Mouse (Mus musculus) hindbrain, embryonic 14.5 days (tissue): ENCODE results near the gene Ipo5. TPM values are rescaled to one million over a fixed set of nuclear protein-coding genes. Genes with fewer than 3 reads are reported as not detected.

ENCODE experiments used
- ATAC-seq: fragments of 200-750 bp; cut with Nextera tagmentation; 2 replicates; pipeline ENCODE4 v1.8.0; 2017; ENCODE audit warnings: moderate number of reproducible peaks, mild to moderate bottlenecking, moderate TSS enrichment, moderate library complexity; ENCODE audit not compliant: low FRiP score
- DNase-seq: peaks from one replicate; pipeline ENCODE4 v3.0.0-alpha.2; 2015; ENCODE audit warnings: low spot score
- H3K27ac ChIP-seq: fragments of 300-500 bp; sonication (generic); 2 replicates; pipeline ENCODE4 v1.5.1; 2014; ENCODE audit warnings: mild to moderate bottlenecking, moderate library complexity
- H3K27me3 ChIP-seq: fragments of 300-500 bp; sonication (generic); 2 replicates; pipeline ENCODE4 v1.6.1; 2014; ENCODE audit warnings: mild to moderate bottlenecking, low read length, mixed read lengths; ENCODE audit not compliant: control insufficient read depth, insufficient read depth
- H3K36me3 ChIP-seq: fragments of 300-500 bp; sonication (generic); replicated peaks from 2 replicates; pipeline ENCODE4 v1.6.1; 2014; ENCODE audit not compliant: control insufficient read depth, insufficient read depth
- H3K4me1 ChIP-seq: fragments of 300-500 bp; sonication (generic); replicated peaks from 2 replicates; pipeline ENCODE4 v1.6.1; 2014; ENCODE audit warnings: antibody characterized with exemption, low read length, mixed read lengths; ENCODE audit not compliant: control insufficient read depth, insufficient read depth
- H3K4me2 ChIP-seq: fragments of 300-500 bp; sonication (generic); replicated peaks from 2 replicates; pipeline ENCODE4 v1.6.1; 2014; ENCODE audit warnings: mild to moderate bottlenecking, moderate library complexity
- H3K4me3 ChIP-seq: fragments of 300-500 bp; sonication (generic); replicated peaks from 2 replicates; pipeline ENCODE4 v1.5.1; 2014; ENCODE audit warnings: mild to moderate bottlenecking, low read length
- H3K9ac ChIP-seq: fragments of 300-500 bp; sonication (generic); 2 replicates; pipeline ENCODE4 v1.6.1; 2014
- H3K9me3 ChIP-seq: fragments of 300-500 bp; sonication (generic); 2 replicates; pipeline ENCODE4 v1.6.1; 2016; ENCODE audit warnings: low read length; ENCODE audit not compliant: control insufficient read depth
- WGBS: fragments of 180-500 bp; shearing (Covaris S2); extraction: QIAGEN DNeasy Blood & Tissue Kit; methylation state at CpG from one replicate; pipeline ENCODE4 v1.1.7; 2014; 5-methylcytosine and 5-hydroxymethylcytosine counted together
- polyA plus RNA-seq: library from polyadenylated mRNA; unstranded; fragments of >200 nt; fragmentation: Nextera tagmentation; extraction: Ambion mirVana; gene quantifications from 2 replicates; pipeline ENCODE4 v1.2.1, GENCODE M21; 2014

Ipo5 gene
- polyA plus RNA-seq, 1 experiment from 2014 or later, result 72.4 TPM

DNA sequence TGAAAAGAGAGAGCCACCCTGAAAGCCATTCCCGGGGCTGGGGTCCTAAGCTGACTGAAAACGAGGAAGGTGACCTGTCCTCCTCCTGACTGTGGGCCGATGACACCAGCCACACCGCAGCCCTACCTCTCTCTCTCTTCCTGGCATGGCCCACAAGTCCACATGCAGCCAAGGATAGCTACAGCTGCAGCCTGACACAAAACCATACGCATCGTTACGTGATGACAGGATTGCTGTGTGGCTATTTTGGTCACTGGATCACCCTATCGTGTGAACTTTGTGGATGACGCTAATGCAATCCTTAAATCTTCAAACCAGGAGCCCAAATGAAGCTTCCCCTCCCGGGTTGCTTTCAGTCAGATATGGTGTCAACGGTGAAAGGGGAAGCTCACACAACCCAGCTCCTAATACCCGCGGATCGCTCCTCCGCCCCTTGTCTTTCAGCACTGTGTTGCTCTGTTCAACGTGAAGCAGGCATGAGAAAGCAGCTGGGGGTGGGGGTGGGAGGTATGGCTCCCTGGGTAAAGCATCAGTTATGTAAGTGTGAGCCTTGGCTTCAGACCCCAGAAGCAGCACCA, 35.1 kb upstream of the Ipo5 start:
- WGBS, result 86% methylated on average over 16 of the region's 16 CpGs
- Histone ChIP-seq H3K4me1 (no peaks in the 10 kb centered on the region), H3K36me3 (no peaks in the 10 kb centered on the region), H3K4me3 (no peak overlapping the region), H3K27me3 (no peaks in the 10 kb centered on the region), H3K27ac (no peak overlapping the region), H3K4me2 (no peak overlapping the region), H3K9ac (no peak overlapping the region), H3K9me3 (no peaks in the 10 kb centered on the region)
- ATAC-seq, result no peak
- DNase-seq, result no peak

DNA sequence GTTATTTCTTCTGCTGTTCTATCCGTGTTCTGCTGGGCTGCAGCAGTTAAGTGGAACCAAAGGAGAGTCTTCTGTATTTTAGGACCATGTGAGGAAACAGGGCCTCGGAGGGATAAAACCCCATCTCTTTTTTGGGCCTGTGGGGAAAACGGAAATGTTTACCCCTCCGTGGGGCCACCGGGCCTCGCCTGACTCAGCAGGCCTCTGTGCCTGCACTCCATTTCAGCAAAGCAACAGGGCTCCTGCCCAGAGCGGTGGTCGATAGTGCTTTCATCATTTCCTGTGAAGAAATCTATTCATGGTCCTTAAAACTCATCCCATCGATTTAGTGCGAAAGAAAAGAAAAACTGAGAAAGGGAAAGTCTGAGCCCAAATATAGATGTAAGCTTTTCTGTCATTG, 33.9 kb upstream of the Ipo5 start:
- 80% methylated on average over 10 of the region's 10 CpGs for WGBS
- no peaks in the 10 kb centered on the region for H3K36me3 ChIP-seq
- no peak for DNase-seq
- H3K27me3 ChIP-seq, result no peaks in the 10 kb centered on the region
- no peak for ATAC-seq
- H3K4me3 ChIP-seq, result no peak overlapping the region
- no peaks in the 10 kb centered on the region for H3K4me1 ChIP-seq
- H3K4me2 ChIP-seq, result no peak overlapping the region
- H3K9ac ChIP-seq, result no peak overlapping the region
- H3K9me3 ChIP-seq, result no peaks in the 10 kb centered on the region
- H3K27ac ChIP-seq, result no peak overlapping the region

- Histone ChIP-seq H3K4me3 (no peak overlapping the region), H3K4me2 (no peak overlapping the region), H3K4me1 (no peaks in the 10 kb centered on the region), H3K27me3 (no peaks in the 10 kb centered on the region), H3K27ac (no peak overlapping the region), H3K9me3 (no peaks in the 10 kb centered on the region), H3K36me3 (no peaks in the 10 kb centered on the region), H3K9ac (no peak overlapping the region)
- WGBS, result 89% methylated on average over 2 of the region's 2 CpGs
- no peak for DNase-seq
- no peak for ATAC-seq
Observed at GRCm38 (mm10) chr14:120879026-120879425, 32.0 kb upstream of the Ipo5 start.

DNA sequence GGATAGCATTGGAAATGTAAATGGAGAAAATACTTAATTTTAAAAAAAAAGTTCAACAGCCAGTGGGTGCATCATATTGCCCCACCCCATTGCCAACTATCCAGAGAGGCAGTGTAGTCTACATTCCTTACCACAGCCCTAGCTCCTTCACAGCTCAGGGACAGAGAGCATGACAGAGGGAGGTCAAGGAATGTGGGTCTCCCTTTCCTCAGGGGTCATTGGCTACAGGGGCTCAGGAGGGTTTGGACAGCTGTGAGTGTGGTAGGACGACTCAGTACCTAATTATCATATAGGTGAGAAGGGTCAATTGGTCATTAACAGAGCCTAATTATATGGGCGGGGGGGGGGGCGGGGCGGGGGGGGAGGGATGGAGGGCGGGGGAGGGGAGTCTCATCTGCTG, 30.4 kb upstream of the Ipo5 start:
- no peaks in the 10 kb centered on the region for H3K27me3 ChIP-seq
- no peaks in the 10 kb centered on the region for H3K4me1 ChIP-seq
- DNase-seq (no peak), ATAC-seq (no peak)
- H3K9ac ChIP-seq, result no peak overlapping the region
- no peaks in the 10 kb centered on the region for H3K36me3 ChIP-seq
- H3K4me3 ChIP-seq, result no peak overlapping the region
- 57% methylated on average over 2 of the region's 5 CpGs for WGBS
- no peak overlapping the region for H3K4me2 ChIP-seq
- H3K9me3 ChIP-seq, result no peaks in the 10 kb centered on the region
- no peak overlapping the region for H3K27ac ChIP-seq

DNA sequence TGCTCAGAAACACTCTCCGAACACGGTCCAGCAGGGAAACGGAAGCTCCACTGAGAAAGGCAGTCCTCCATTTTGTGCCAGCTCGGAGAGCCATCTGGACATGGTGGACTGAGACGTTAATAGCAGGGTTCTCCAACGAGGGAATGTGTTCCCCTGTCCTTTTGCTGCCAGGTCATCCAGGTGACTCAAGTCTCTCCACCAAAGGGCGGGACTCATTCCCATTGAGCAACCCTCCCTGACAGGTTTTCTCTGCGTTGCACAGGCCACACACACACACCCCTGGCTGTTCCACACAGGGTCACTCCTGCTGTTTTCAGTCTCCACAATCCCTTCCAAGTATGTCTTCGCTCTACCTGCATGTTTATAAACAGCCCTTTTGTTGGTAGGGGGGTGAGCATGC, 30.0 kb upstream of the Ipo5 start:
- DNase-seq, result no peak
- Histone ChIP-seq H3K4me1 (no peaks in the 10 kb centered on the region), H3K27ac (no peak overlapping the region), H3K36me3 (no peaks in the 10 kb centered on the region), H3K9ac (no peak overlapping the region), H3K4me3 (no peak overlapping the region), H3K4me2 (no peak overlapping the region), H3K27me3 (no peaks in the 10 kb centered on the region), H3K9me3 (no peaks in the 10 kb centered on the region)
- 91% methylated on average over 9 of the region's 9 CpGs for WGBS
- ATAC-seq, result no peak

DNA sequence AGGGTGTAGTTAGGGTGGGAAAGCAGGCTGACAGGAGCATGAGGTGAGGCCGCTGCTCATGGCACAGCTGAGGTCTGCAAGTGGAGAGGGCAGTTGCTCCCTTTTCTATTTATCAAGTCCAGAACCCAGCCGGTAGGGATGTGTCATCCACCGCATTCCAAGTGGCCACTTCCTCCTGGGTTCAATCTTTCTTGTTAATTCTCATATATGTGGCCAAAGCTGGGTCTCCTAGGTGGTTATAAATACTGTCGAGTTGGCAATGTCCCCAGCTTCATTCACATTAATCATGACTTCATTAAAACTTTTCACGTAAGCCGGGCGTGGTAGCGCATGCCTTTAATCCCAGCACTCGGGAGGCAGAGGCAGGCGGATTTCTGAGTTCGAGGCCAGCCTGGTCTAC, 22.3 kb upstream of the Ipo5 start:
- no peak for ATAC-seq
- Histone ChIP-seq H3K9ac (no peak overlapping the region), H3K36me3 (no peaks in the 10 kb centered on the region), H3K4me2 (no peak overlapping the region), H3K9me3 (no peaks in the 10 kb centered on the region), H3K4me1 (no peaks in the 10 kb centered on the region), H3K4me3 (no peak overlapping the region), H3K27ac (no peak overlapping the region), H3K27me3 (no peaks in the 10 kb centered on the region)
- WGBS, result 89% methylated on average over 11 of the region's 11 CpGs
- DNase-seq, result no peak

- no peak overlapping the region for H3K27ac ChIP-seq
- 70% methylated on average over 8 of the region's 8 CpGs for WGBS
- no peaks in the 10 kb centered on the region for H3K36me3 ChIP-seq
- no peak for DNase-seq
- no peaks in the 10 kb centered on the region for H3K4me1 ChIP-seq
- no peak overlapping the region for H3K4me2 ChIP-seq
- H3K27me3 ChIP-seq, result no peaks in the 10 kb centered on the region
- H3K9ac ChIP-seq, result no peak overlapping the region
- H3K9me3 ChIP-seq, result no peaks in the 10 kb centered on the region
- H3K4me3 ChIP-seq, result no peak overlapping the region
- no peak for ATAC-seq
Observed at GRCm38 (mm10) chr14:120892369-120892768, 18.7 kb upstream of the Ipo5 start.

- Histone ChIP-seq H3K4me1 (no peaks in the 10 kb centered on the region), H3K36me3 (no peaks in the 10 kb centered on the region), H3K27ac (no peak overlapping the region), H3K9me3 (no peaks in the 10 kb centered on the region), H3K27me3 (no peaks in the 10 kb centered on the region), H3K9ac (no peak overlapping the region), H3K4me3 (no peak overlapping the region), H3K4me2 (no peak overlapping the region)
- ATAC-seq (no peak), DNase-seq (no peak)
- 72% methylated on average over 11 of the region's 11 CpGs for WGBS
Observed at GRCm38 (mm10) chr14:120896613-120897012, 14.4 kb upstream of the Ipo5 start.

DNA sequence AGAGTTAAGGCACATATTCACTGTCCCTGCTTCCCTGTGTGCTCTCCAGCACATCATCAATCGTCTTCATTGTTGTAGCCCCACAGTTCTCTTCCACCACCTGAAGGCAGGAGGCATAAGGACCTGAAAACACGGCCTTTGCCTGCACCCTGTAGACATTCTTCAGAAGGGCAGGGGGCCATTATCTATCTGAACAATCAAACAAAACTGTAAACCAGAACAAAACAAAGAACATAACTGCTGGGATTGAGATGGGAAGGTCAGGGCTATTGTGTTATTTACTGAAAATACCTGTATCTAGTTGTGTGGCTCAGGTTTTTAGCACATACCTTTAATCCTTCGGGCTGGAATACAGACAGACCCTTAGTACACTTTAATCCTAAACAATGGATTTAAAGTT, 12.1 kb upstream of the Ipo5 start:
- Histone ChIP-seq H3K27ac (no peak overlapping the region), H3K9ac (no peak overlapping the region), H3K36me3 (no peaks in the 10 kb centered on the region), H3K27me3 (no peaks in the 10 kb centered on the region), H3K4me3 (no peak overlapping the region), H3K4me2 (no peak overlapping the region), H3K4me1 (no peaks in the 10 kb centered on the region), H3K9me3 (no peaks in the 10 kb centered on the region)
- DNase-seq (no peak), ATAC-seq (no peak)
- WGBS, result 82% methylated on average over 3 of the region's 3 CpGs

- 39% methylated on average over 3 of the region's 3 CpGs for WGBS
- Histone ChIP-seq H3K27ac (no peak overlapping the region), H3K36me3 (no peaks in the 10 kb centered on the region), H3K4me1 (peaks cover 13% of the 10 kb centered on the region), H3K27me3 (no peaks in the 10 kb centered on the region), H3K4me3 (no peak overlapping the region), H3K9ac (no peak overlapping the region), H3K9me3 (no peaks in the 10 kb centered on the region), H3K4me2 (no peak overlapping the region)
- DNase-seq (no peak), ATAC-seq (no peak)
Observed at GRCm38 (mm10) chr14:120909396-120909795, 1.6 kb upstream of the Ipo5 start.
